ENCODE assay signal across 8 mouse cellular contexts in genomic region chr17:8164701-8165607, GRCm38 (mm10). TPM values are rescaled to one million over a fixed set of nuclear protein-coding genes. Genes with fewer than 3 reads are reported as not detected.
DNase-seq lines count a peak whose midpoint lies in the region; ATAC-seq and TF ChIP-seq lines count a peak whose summit lies in the region.
"Not testable (repeated sequence)": the region's sequence is repeated elsewhere in the genome, so short reads cannot be mapped to it uniquely, and the experiment has no call there.

Fgfr1op (plus strand) TSS chr17:8165501.

- H3K9ac ChIP-seq in hindbrain, embryonic 13.5 days: peak within 1 kb of the TSS; percentile 69
- H3K9ac ChIP-seq in neural tube, embryonic 12.5 days: peak within 1 kb of the TSS; percentile 60

- ATAC-seq in hindbrain, embryonic 13.5 days (ENCODE audit: low FRiP score): peak; percentile 97
- peak; percentile 97 for ATAC-seq in neural tube, embryonic 12.5 days (ENCODE audit: low FRiP score, low read depth)

- peak within 1 kb of the TSS; percentile 60 for H3K4me3 ChIP-seq in cortical plate, adult 2 months (ENCODE audit: insufficient read depth, low read length)
- H3K4me3 ChIP-seq in hindbrain, embryonic 13.5 days: peak within 1 kb of the TSS; percentile 54
- peak within 1 kb of the TSS; percentile 72 for H3K4me3 ChIP-seq in lung, adult 2 months (replicated peaks; ENCODE audit: extremely low read depth, low read depth, low read length)
- H3K4me3 ChIP-seq in neural tube, embryonic 12.5 days: peak within 1 kb of the TSS; percentile 55

- TF ChIP-seq CTCF in cortical plate, adult 2 months (IDR thresholded peaks at IDR 0.05; ENCODE audit: extremely low read depth, insufficient read depth, low read length); lung, adult 2 months (IDR thresholded peaks at IDR 0.05; ENCODE audit: insufficient read depth, low read length): not testable (repeated sequence)

- H3K27ac ChIP-seq in cortical plate, adult 2 months (ENCODE audit: insufficient read depth, low read length); neural tube, embryonic 12.5 days: not testable (repeated sequence)
- peak within 1 kb of the TSS; percentile 58 for H3K27ac ChIP-seq in hindbrain, embryonic 13.5 days

- not testable (repeated sequence) for TF ChIP-seq POLR2A in cortical plate, adult 2 months (IDR thresholded peaks at IDR 0.05; ENCODE audit: extremely low read depth, insufficient read depth, low read length); lung, adult 2 months (IDR thresholded peaks at IDR 0.05; ENCODE audit: borderline replicate concordance, extremely low read depth, low read depth, low read length)

- H3K9me3 ChIP-seq in hindbrain, embryonic 13.5 days; neural tube, embryonic 12.5 days: not testable (repeated sequence)

- not testable (repeated sequence) for H3K27me3 ChIP-seq in hindbrain, embryonic 13.5 days; neural tube, embryonic 12.5 days (replicated peaks)

- H3K36me3 ChIP-seq in hindbrain, embryonic 13.5 days; neural tube, embryonic 12.5 days: not testable (repeated sequence)

- peak; percentile 28 for DNase-seq in R1 (ENCODE audit: low read depth, low spot score)
- DNase-seq in gastrocnemius, adult 8-10 months (ENCODE audit: low spot score in 2 of 2): peak; percentile 53 to 59
- DNase-seq in layer of hippocampus, postnatal 10 days (ENCODE audit: low spot score in 2 of 2): peak; percentile 74 to 77
- DNase-seq in lung, adult 2 months: peak; percentile 89
- DNase-seq in thymus, postnatal 14 days: peak; percentile 35

- peak within 1 kb of the TSS; percentile 53 for H3K4me2 ChIP-seq in hindbrain, embryonic 13.5 days
- peak within 1 kb of the TSS; percentile 49 for H3K4me2 ChIP-seq in neural tube, embryonic 12.5 days (replicated peaks)

- WGBS in hindbrain, embryonic 13.5 days: 2% methylated on average over 19 of the region's 55 CpGs
- 2% methylated on average over 16 of the region's 55 CpGs for WGBS in lung, adult 2 months
- 1% methylated on average over 20 of the region's 55 CpGs for WGBS in neural tube, embryonic 12.5 days

- not testable (repeated sequence) for H3K4me1 ChIP-seq in cortical plate, adult 2 months (ENCODE audit: control insufficient read depth, insufficient read depth, low read length); hindbrain, embryonic 13.5 days (replicated peaks); lung, adult 2 months (ENCODE audit: control insufficient read depth, insufficient read depth, low read length); neural tube, embryonic 12.5 days

RNA-seq across cellular contexts. Expression of gene Fgfr1op, which starts in this region (rescaled TPM):
- 14.4 and 14.8 TPM in 2 replicates for polyA plus RNA-seq in cortical plate, adult 2 months (2012; rRNA removed)
- total RNA-seq in gastrocnemius, adult 8-10 months (2022): 10 to 100 TPM; 14.6 to 19.1 (median 15.8) TPM
- 26.6 and 28.1 TPM in 2 replicates for polyA plus RNA-seq in hindbrain, embryonic 13.5 days (2015; fragmentation: Nextera tagmentation; extraction: Ambion mirVana)
- 10 to 100 TPM; 18.9 to 22.7 TPM for total RNA-seq in layer of hippocampus, postnatal 10 days (2021)
- polyA plus RNA-seq in lung, adult 2 months (2012; rRNA removed): 1.7 and 3.4 TPM in 2 replicates
- 34.5 and 37.2 TPM in 2 replicates for polyA plus RNA-seq in neural tube, embryonic 12.5 days (2016; fragmentation: Nextera tagmentation; extraction: Ambion mirVana)

Comparison
In these comparisons a context has a peak if more than half of its experiments do, and no peak if none do; other contexts are left out.
1. DNase-seq: peak in every context shown above with its lines; median percentile 89 in lung, adult 2 months; 76 in layer of hippocampus, postnatal 10 days; 56 in gastrocnemius, adult 8-10 months; 35 in thymus, postnatal 14 days; 28 in R1.